Mouse (Mus musculus) myocyte (in vitro differentiated cells): ENCODE measurements around the gene Celf5.

Source experiments
- CEBPB ChIP-seq: IDR thresholded peaks from 2 replicates; pipeline ENCODE4 v1.6.1; 2011; ENCODE audit warnings: mild to moderate bottlenecking, moderate library complexity; ENCODE audit not compliant: poor library complexity, insufficient read depth, severe bottlenecking
- E2F4 ChIP-seq: IDR thresholded peaks from one replicate; pipeline ENCODE4 v1.6.1; 2011; ENCODE audit warnings: mild to moderate bottlenecking, control low read depth, moderate library complexity; ENCODE audit not compliant: insufficient read depth
- MAX ChIP-seq: IDR thresholded peaks from one replicate; pipeline ENCODE4 v1.6.1; 2011; ENCODE audit warnings: low read depth, mild to moderate bottlenecking, control low read depth
- MYOD1 ChIP-seq, 3 experiments: IDR thresholded peaks; one replicate each; pipeline ENCODE4 v1.6.1; 2011; ENCODE audit warnings: control low read depth in 2 of 3, low read depth in 2 of 3, mild to moderate bottlenecking in 2 of 3, moderate library complexity in 1 of 3; ENCODE audit not compliant: insufficient read length in 2 of 3, control insufficient read depth in 1 of 3
- MYOG ChIP-seq, 3 experiments: IDR thresholded peaks; one replicate each; pipeline ENCODE4 v1.6.1; 2011; ENCODE audit warnings: control low read depth in 2 of 3, low read depth in 2 of 3, mild to moderate bottlenecking in 2 of 3; ENCODE audit not compliant: insufficient read length in 2 of 3, control insufficient read depth in 1 of 3, insufficient read depth in 1 of 3
- POLR2A ChIP-seq: IDR thresholded peaks from one replicate; pipeline ENCODE4 v1.6.1; 2011; ENCODE audit warnings: low read depth, mild to moderate bottlenecking, control low read depth, moderate library complexity; ENCODE audit not compliant: insufficient read length
- POLR2AphosphoS2 ChIP-seq: IDR thresholded peaks from one replicate; pipeline ENCODE4 v1.6.1; 2011; ENCODE audit warnings: low read depth, control low read depth; ENCODE audit not compliant: insufficient read length
- REST ChIP-seq: IDR thresholded peaks from one replicate; pipeline ENCODE4 v1.6.1; 2011; ENCODE audit warnings: mild to moderate bottlenecking, control low read depth, moderate library complexity; ENCODE audit not compliant: insufficient read depth, insufficient read length
- SRF ChIP-seq: IDR thresholded peaks from one replicate; pipeline ENCODE4 v1.6.1; 2011; ENCODE audit warnings: low read depth; ENCODE audit not compliant: control insufficient read depth, insufficient read length
- TCF3 ChIP-seq: IDR thresholded peaks from one replicate; pipeline ENCODE4 v1.6.1; 2011; ENCODE audit warnings: low read depth, control low read depth; ENCODE audit not compliant: insufficient read length
- USF1 ChIP-seq: IDR thresholded peaks from one replicate; pipeline ENCODE4 v1.6.1; 2011; ENCODE audit warnings: low read depth, mild to moderate bottlenecking, control low read depth, moderate library complexity

- peak; percentile 0 for TF ChIP-seq POLR2A
- no peak for TF ChIP-seq E2F4
- TF ChIP-seq MAX, result no peak
- no peak for TF ChIP-seq CEBPB
- TF ChIP-seq MYOG (IDR thresholded peaks at IDR 0.05; ENCODE audit: control insufficient read depth in 1 of 3, insufficient read depth in 1 of 3, insufficient read length in 2 of 3, low read depth in 2 of 3), result no peak
- TF ChIP-seq POLR2AphosphoS2, result no peak
- no peak for TF ChIP-seq USF1
- TF ChIP-seq MYOD1 (IDR thresholded peaks at IDR 0.05; ENCODE audit: control insufficient read depth in 1 of 3, insufficient read length in 2 of 3, low read depth in 2 of 3), result no peak
- TF ChIP-seq REST, result no peak
- TF ChIP-seq TCF3, result no peak
- TF ChIP-seq SRF, result no peak
These were observed 47.9 kb downstream of the Celf5 start for GRCm38 (mm10) chr10:81434361-81435263.
